Mouse (Mus musculus) heart, embryonic 11.5 days (tissue): ENCODE results near the gene Cort. TPM values are rescaled to one million over a fixed set of nuclear protein-coding genes. Genes with fewer than 3 reads are reported as not detected.
"Not testable (repeated sequence)": the region's sequence is repeated elsewhere in the genome, so short reads cannot be mapped to it uniquely, and the experiment has no call there.

Experiments used
- ATAC-seq: fragments of 200-750 bp; cut with Nextera tagmentation; replicated peaks from 2 replicates; pipeline ENCODE4 v1.8.0; 2017; ENCODE audit warnings: moderate library complexity; ENCODE audit not compliant: insufficient number of reproducible peaks, low FRiP score, low TSS enrichment
- H3K27ac ChIP-seq: fragments of 300-500 bp; sonication (generic); 2 replicates; pipeline ENCODE4 v1.5.1; 2014; ENCODE audit warnings: mild to moderate bottlenecking, low read depth, low read length
- H3K27me3 ChIP-seq: fragments of 300-500 bp; sonication (generic); 2 replicates; pipeline ENCODE4 v1.6.1; 2014; ENCODE audit warnings: mild to moderate bottlenecking, low read length, mixed read lengths; ENCODE audit not compliant: control insufficient read depth, insufficient read depth
- H3K36me3 ChIP-seq: fragments of 300-500 bp; sonication (generic); 2 replicates; pipeline ENCODE4 v1.6.1; 2014; ENCODE audit warnings: mild to moderate bottlenecking, low read length, moderate library complexity, mixed read lengths; ENCODE audit not compliant: control insufficient read depth, insufficient read depth
- H3K4me1 ChIP-seq: fragments of 300-500 bp; sonication (generic); 2 replicates; pipeline ENCODE4 v1.6.1; 2014; ENCODE audit warnings: low read length; ENCODE audit not compliant: control insufficient read depth, insufficient read depth
- H3K4me2 ChIP-seq: fragments of 300-500 bp; sonication (generic); 2 replicates; pipeline ENCODE4 v1.6.1; 2014; ENCODE audit warnings: mild to moderate bottlenecking, moderate library complexity
- H3K4me3 ChIP-seq: fragments of 300-500 bp; sonication (generic); 2 replicates; pipeline ENCODE4 v1.5.1; 2014; ENCODE audit warnings: low read depth, low read length
- H3K9ac ChIP-seq: fragments of 300-500 bp; sonication (generic); 2 replicates; pipeline ENCODE4 v1.6.1; 2014; ENCODE audit warnings: mild to moderate bottlenecking, low read depth, low read length, moderate library complexity
- H3K9me3 ChIP-seq: fragments of 300-500 bp; sonication (generic); replicated peaks from 2 replicates; pipeline ENCODE4 v1.6.1; 2016; ENCODE audit warnings: low read length; ENCODE audit not compliant: control insufficient read depth
- WGBS: fragments of 180-500 bp; shearing (Covaris S2); extraction: QIAGEN DNeasy Blood & Tissue Kit; methylation state at CpG from one replicate; pipeline ENCODE4 v1.1.7; 2014; ENCODE audit not compliant: insufficient replicate concordance; 5-methylcytosine and 5-hydroxymethylcytosine counted together
- polyA plus RNA-seq: library from polyadenylated mRNA; unstranded; fragments of >200 nt; fragmentation: Nextera tagmentation; extraction: Ambion mirVana; gene quantifications from 2 replicates; pipeline ENCODE4 v1.2.1, GENCODE M21; 2014

Cort gene
- polyA plus RNA-seq, result 0.24 and 0.46 TPM in 2 replicates

- no peaks in the 10 kb centered on the region for H3K27me3 ChIP-seq
- H3K9ac ChIP-seq, result no peak within 1 kb of the TSS
- no peak for ATAC-seq
- H3K36me3 ChIP-seq, result peaks cover 5% of the 10 kb centered on the region; the same call in 1 of the 2 replicates
- H3K4me2 ChIP-seq, result no peak within 1 kb of the TSS
- H3K9me3 ChIP-seq, result no peaks in the 10 kb centered on the region
- no peak within 1 kb of the TSS for H3K27ac ChIP-seq
- no peak within 1 kb of the TSS for H3K4me3 ChIP-seq
- 85% methylated on average over 11 of the region's 11 CpGs for WGBS
- no peaks in the 10 kb centered on the region for H3K4me1 ChIP-seq
Measured at GRCm38 (mm10) chr4:149126663-149127062, at the start of gene Cort. Cort (minus strand) TSS chr4:149126763.

DNA sequence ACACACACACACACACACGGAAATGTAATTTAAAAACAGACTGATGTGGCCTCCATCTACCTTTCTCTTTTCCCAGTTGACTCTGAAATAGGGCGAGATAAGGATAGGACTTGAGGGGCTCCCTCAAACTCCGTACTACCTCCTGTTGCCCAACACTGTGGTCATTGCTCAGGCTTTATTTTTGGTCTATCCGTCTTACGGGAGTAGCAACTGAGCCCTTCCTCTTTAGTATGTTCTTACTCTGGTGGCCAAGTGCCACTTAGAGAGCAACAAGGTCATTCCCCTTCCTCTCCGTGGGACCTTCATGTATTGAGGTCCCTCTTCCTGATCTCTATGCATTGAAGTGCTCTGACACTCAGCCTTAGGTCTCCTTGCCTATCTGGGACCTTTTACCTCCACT lies 47.1 kb upstream of the Cort start:
- Histone ChIP-seq H3K4me2 (no peak overlapping the region), H3K4me1 (no peaks in the 10 kb centered on the region), H3K27ac (no peak overlapping the region), H3K36me3 (no peaks in the 10 kb centered on the region), H3K9ac (no peak overlapping the region), H3K27me3 (no peaks in the 10 kb centered on the region), H3K4me3 (no peak overlapping the region), H3K9me3 (no peaks in the 10 kb centered on the region)
- WGBS, result 74% methylated on average over 6 of the region's 6 CpGs
- ATAC-seq, result no peak

DNA sequence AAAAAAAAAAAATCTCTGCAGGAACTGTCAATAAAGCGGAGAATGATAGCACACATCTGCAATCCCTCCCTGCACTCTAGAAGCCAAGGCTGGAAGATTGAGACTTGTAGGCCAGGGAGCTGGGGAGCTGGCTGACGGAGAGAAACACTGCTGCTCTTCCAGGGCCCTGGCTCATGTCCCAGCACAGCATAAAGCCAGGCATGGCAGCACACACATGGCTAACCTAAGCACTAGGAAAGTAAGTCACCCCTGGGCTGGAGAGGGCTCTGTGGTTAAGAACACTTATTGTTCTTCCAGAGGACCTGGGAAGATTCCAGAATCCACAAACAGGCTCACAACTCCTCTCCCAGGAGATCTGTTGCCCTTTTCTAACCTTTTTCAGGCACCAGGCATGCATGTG lies 46.1 kb upstream of the Cort start:
- Histone ChIP-seq H3K4me3 (no peak overlapping the region), H3K4me2 (no peak overlapping the region), H3K27me3 (no peaks in the 10 kb centered on the region), H3K36me3 (no peaks in the 10 kb centered on the region), H3K9ac (no peak overlapping the region), H3K4me1 (no peaks in the 10 kb centered on the region), H3K9me3 (no peaks in the 10 kb centered on the region), H3K27ac (no peak overlapping the region)
- ATAC-seq, result no peak
- 85% methylated on average over 2 of the region's 2 CpGs for WGBS

DNA sequence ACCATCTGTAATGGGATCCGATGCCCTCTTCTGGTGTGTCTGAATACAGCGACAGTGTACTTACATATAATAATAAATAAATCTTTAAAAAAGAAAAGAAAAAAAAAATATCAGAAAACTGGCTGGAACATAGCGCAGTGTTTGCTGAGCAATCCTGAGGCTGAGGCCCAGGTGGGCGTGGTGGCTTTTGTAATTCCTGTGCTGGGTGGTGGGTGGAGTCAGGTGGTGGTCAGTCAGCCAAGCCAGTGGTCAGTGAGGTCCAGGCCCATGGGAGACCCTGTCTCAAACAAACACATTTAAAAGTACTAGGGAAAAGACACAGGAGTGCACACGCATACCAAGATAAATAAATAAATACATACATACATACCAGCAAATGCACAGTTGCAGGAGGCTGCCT lies 45.5 kb upstream of the Cort start:
- Histone ChIP-seq H3K4me2 (no peak overlapping the region), H3K9me3 (no peaks in the 10 kb centered on the region), H3K9ac (no peak overlapping the region), H3K27ac (no peak overlapping the region), H3K27me3 (no peaks in the 10 kb centered on the region), H3K4me3 (no peak overlapping the region), H3K4me1 (no peaks in the 10 kb centered on the region), H3K36me3 (no peaks in the 10 kb centered on the region)
- WGBS, result 90% methylated on average over 5 of the region's 5 CpGs
- ATAC-seq, result no peak

DNA sequence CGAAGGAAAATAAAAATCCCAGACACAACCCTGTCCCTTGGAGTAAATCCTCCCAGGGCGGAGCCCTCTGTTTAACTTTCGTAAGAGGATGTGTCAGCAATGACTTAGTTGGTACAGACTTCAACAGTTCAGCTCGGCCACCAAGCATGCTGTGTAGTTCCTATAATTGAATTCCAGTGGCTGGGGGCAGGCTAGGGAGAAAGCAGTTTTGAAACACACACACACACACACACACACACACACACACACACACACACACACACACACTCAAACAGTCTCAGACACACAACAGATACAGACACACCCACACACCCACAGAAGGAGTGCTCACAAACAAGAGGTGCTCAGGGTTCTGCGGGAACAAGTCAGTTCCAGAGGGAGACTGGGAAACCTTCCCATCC lies 45.0 kb upstream of the Cort start:
- H3K9me3 ChIP-seq, result no peaks in the 10 kb centered on the region
- no peaks in the 10 kb centered on the region for H3K4me1 ChIP-seq
- WGBS, result 68% methylated on average over 5 of the region's 5 CpGs
- H3K36me3 ChIP-seq, result no peaks in the 10 kb centered on the region
- no peaks in the 10 kb centered on the region for H3K27me3 ChIP-seq
- no peak overlapping the region for H3K9ac ChIP-seq
- no peak overlapping the region for H3K4me2 ChIP-seq
- ATAC-seq, result no peak
- H3K4me3 ChIP-seq, result no peak overlapping the region
- H3K27ac ChIP-seq, result no peak overlapping the region

DNA sequence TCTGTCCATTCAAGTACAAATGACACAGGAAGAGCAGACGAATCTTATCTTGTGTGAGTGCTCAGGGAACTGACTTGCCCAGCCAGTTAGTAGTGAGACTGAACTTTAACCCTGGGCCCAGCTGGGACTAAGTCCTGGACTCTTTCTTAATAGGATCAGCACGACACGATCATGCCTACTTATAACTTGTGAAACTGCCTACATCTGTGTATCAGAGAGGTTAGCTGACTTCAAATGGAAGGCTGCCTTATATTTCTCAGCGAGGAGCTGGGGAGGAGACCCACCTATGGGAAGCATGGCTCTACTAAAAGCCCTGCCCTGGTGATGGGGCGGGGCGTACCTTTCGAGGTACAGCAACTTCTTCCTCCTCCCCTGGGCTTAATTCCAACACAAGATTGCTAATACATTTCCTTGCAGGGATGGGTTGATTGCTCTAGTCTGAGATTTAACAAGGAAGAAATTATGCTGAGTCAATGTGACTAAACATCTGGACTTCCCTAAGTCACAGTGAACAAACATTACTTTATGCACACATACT lies 43.9 kb upstream of the Cort start:
- Histone ChIP-seq H3K9me3 (no peaks in the 10 kb centered on the region), H3K36me3 (no peaks in the 10 kb centered on the region), H3K4me1 (peaks cover 5% of the 10 kb centered on the region), H3K27ac (no peak overlapping the region), H3K4me3 (no peak overlapping the region), H3K9ac (no peak overlapping the region), H3K4me2 (no peak overlapping the region), H3K27me3 (no peaks in the 10 kb centered on the region)
- 56% methylated on average over 7 of the region's 7 CpGs for WGBS
- ATAC-seq, result no peak

DNA sequence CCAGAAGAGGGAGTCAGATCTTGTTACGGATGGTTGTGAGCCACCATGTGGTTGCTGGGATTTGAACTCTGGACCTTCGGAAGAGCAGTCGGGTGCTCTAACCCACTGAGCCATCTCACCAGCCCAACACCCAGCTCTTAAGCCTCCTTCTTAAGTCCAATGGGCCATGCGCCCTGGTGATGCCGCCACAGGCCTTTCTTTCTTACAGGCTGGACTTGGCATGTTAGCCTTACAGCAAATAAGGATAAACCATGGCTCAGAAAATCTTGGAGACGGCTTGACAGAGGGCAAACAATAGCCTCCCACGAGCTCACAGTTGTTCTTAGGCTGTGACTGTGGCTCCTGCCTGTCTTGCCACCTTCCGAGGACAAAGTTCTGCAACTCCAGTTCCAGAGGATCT lies 43.4 kb upstream of the Cort start:
- 80% methylated on average over 7 of the region's 8 CpGs for WGBS

GRCm38 (mm10) chr4:149168016-149168415 lies 41.5 kb upstream of the Cort start:
- peaks cover 9% of the 10 kb centered on the region for H3K4me1 ChIP-seq
- peak overlapping the region; percentile 93; the same call in 1 of the 2 replicates for H3K4me2 ChIP-seq
- H3K27ac ChIP-seq, result no peak overlapping the region
- peak overlapping the region; percentile 92; the same call in 1 of the 2 replicates for H3K4me3 ChIP-seq
- ATAC-seq, result no peak
- no peaks in the 10 kb centered on the region for H3K27me3 ChIP-seq
- no peaks in the 10 kb centered on the region for H3K9me3 ChIP-seq
- no peak overlapping the region for H3K9ac ChIP-seq
- peaks cover 2% of the 10 kb centered on the region; the same call in 1 of the 2 replicates for H3K36me3 ChIP-seq
- 49% methylated on average over 2 of the region's 2 CpGs for WGBS

More for the DNA sequence above, 43.4 kb upstream of the Cort start:
- H3K27ac ChIP-seq, H3K9me3 ChIP-seq, H3K36me3 ChIP-seq, ATAC-seq, H3K9ac ChIP-seq, H3K4me1 ChIP-seq, H3K4me2 ChIP-seq, H3K27me3 ChIP-seq, H3K4me3 ChIP-seq: not testable (repeated sequence)

GRCm38 (mm10) chr4:149166957-149167611 lies 40.5 kb upstream of the Cort start:
- peak overlapping the region; percentile 93 for H3K4me2 ChIP-seq
- H3K36me3 ChIP-seq, result peaks cover 2% of the 10 kb centered on the region; the same call in 1 of the 2 replicates
- H3K27me3 ChIP-seq, result no peaks in the 10 kb centered on the region
- H3K9me3 ChIP-seq, result no peaks in the 10 kb centered on the region
- peak overlapping the region; percentile 86 for H3K27ac ChIP-seq
- H3K9ac ChIP-seq, result peak overlapping the region; percentile 95
- peaks cover 9% of the 10 kb centered on the region for H3K4me1 ChIP-seq
- no peak; the same call in 1 of the 2 replicates for ATAC-seq
- peak overlapping the region; percentile 92 for H3K4me3 ChIP-seq
- 2% methylated on average over 27 of the region's 27 CpGs for WGBS
